Mouse (Mus musculus): ENCODE results near the gene Creb1.

DNA sequence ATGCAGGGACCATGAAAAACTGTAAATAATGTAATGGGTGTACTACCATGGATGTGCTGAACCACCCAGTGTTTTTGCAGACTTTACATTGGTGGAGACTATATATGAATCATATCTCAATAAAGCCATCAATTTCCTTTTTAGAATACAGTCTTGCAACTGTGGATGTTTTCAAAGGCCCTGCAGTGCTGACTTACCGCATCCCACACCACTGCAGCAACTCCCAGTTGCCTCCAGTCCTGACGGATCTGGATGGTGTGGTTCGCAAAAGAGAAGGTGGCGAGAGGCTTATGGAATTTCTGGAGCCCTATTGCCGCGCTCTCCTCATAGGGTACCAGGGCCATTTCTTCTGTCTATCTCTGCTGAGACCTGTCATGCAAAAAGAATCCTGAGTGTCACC is 83.6 kb downstream of the Creb1 start:
- TF ChIP-seq CTCF (IDR thresholded peaks at IDR 0.05; ENCODE audit: borderline replicate concordance, extremely low read depth, insufficient read depth, insufficient read length) (no peak), POLR2A (IDR thresholded peaks at IDR 0.05; ENCODE audit: borderline replicate concordance, extremely low read depth, insufficient read depth, insufficient read length, poor library complexity, severe bottlenecking) (no peak)
